Mouse (Mus musculus) adrenal gland, adult 18-20 months (tissue): ENCODE measurements at regions not wholly inside any gene's neighbourhood (a gene's known extent, or its start where the extent isn't known, plus 50 kb on each side); places are given as distances from the start of the nearest gene placed in this dataset.
A peak's percentile ranks its signal among the peaks of the same experiment; 100 is the strongest.
"Not testable (repeated sequence)": the region's sequence is repeated elsewhere in the genome, so short reads cannot be mapped to it uniquely, and the experiment has no call there.

Experiments
- DNase-seq, 2 experiments: peaks; one replicate each; pipeline ENCODE4 v3.0.0; 2021 to 2022; ENCODE audit warnings: low spot score in 2 of 2

GRCm38 (mm10) chr14:45806726-45807280 lies 148.9 kb upstream of the Ddhd1 start:
- DNase-seq = peak in 1 of 2 experiments; percentile 23

DNA sequence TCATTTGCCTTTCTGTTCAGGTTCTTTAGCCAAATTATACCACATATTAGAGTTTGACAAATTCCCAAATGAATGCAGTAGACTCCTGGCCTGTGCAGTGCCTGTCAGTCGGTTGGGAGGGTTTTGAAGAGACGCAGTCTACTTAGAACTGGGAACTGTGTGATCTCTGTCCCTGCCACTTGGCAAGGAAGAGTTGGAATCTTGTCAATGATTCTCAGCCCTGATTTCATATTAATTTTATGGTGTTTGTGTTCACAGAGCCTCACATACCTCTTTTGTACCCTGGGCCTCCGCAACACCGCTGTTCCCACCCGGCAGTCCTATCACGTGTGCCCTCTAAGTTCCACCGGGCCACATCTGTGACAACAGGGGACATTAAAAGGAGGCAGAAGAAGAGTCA lies 149.8 kb upstream of the Ddhd1 start:
- DNase-seq = no peak

DNA sequence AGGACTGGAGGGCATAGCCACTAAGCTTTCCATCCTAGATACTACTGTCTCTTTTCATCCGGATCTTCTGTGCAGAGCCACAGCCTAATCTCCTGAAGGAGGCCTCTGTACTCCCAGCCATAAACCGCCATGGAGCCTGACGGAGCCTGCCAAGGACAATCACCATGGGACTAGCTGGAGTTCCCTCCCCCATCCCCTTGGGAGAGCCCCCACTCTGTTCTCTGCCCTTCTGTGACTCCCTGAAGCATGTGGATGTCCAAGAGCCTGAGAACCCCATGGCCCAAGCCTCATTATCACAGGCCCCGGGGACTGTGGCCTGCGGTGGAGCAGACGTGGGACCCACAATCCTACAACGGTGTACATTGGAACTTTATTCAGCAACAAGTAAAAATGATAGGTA lies 151.5 kb upstream of the Ddhd1 start:
- DNase-seq = no peak

GRCm38 (mm10) chr14:45810101-45810500 lies 152.2 kb upstream of the Ddhd1 start:
- no peak for DNase-seq

DNA sequence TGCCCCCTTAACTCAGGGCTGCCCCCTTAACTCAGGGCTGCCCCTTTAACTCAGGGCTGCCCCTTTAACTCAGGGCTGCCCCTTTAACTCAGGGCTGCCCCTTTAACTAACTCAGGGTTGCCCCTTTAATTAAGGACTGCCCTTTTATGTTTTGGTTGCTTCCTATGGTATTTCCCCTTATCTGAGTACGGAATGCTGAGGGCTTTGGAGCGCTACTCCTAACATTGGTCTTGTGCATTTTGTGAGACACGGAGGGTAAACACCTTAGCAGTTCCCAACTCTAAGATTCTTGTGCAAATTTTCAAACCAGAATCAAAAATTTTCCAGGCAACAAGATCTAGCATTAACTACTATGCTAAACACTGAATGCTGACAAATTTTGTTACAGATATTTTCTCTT lies 152.7 kb upstream of the Ddhd1 start:
- no peak for DNase-seq

DNA sequence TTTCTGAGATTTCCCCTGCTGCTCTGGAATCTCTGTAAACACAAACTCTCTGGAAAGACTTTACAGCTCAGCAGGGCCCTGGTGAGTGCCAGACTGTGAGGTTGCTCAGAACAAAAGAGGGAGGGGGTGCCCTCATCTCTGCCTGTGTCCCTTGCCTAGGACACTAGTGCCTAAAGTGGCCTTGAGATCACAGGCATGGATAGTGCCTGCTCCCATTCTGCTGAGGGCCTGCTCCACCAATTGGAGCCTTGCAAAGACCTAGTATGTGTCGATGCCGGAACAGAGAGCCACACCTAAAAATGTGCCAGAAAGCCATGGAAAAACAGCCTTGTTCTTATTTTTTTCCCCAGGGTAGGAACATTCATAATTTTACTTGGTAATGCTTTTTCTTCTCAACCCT lies 157.7 kb upstream of the Ddhd1 start:
- no peak for DNase-seq

GRCm38 (mm10) chr14:45816611-45817010 lies 158.7 kb upstream of the Ddhd1 start:
- DNase-seq = not testable (repeated sequence)

- no peak for DNase-seq
Measured at GRCm38 (mm10) chr14:45817756-45818155, 159.8 kb upstream of the Ddhd1 start.

- no peak for DNase-seq
Measured at GRCm38 (mm10) chr14:45824601-45825000, 166.7 kb upstream of the Ddhd1 start.

DNA sequence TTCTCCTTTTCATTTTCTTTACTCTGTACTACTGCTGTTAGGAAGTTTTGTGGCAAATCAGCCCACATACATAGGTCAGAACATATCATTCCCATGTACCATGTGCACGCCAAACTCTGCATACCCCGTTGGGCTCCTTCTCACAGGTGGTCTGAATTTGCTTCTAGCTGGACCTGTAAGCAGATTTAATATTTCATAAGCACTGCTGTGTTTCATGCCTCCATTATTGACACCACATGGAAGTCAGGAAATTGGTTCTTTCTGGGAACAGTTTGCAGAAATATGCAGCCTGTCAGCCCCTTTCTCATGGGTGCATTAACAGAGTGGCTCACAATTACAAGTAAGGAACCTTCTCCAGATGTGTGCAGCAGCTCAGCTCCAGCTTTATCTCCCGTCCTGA lies 168.1 kb upstream of the Ddhd1 start:
- no peak for DNase-seq

GRCm38 (mm10) chr14:45827096-45827495 lies 169.2 kb upstream of the Ddhd1 start:
- DNase-seq = no peak

DNA sequence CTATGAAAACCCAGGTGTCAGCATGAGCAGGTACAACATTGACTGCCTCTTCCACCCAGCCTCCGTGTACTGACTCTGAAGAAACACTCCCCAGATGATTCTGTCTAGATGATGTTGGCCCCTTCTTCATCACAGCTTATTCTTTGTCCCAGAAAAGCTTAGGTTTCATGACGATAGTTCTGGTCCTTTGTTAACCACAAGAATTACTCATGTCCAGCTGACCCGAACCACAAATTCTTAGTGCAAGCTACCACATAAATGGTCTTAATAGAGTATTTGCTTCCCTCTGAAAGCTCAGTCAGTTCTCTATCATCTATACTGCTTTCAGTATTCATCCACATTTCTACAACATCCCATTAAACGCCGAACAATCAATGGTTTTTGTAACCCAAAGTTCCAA lies 172.5 kb upstream of the Ddhd1 start:
- no peak for DNase-seq

GRCm38 (mm10) chr14:45837039-45837438 lies 179.1 kb upstream of the Ddhd1 start:
- DNase-seq = no peak

- DNase-seq = no peak
Measured at GRCm38 (mm10) chr14:45843829-45844228, 185.9 kb upstream of the Ddhd1 start.

DNA sequence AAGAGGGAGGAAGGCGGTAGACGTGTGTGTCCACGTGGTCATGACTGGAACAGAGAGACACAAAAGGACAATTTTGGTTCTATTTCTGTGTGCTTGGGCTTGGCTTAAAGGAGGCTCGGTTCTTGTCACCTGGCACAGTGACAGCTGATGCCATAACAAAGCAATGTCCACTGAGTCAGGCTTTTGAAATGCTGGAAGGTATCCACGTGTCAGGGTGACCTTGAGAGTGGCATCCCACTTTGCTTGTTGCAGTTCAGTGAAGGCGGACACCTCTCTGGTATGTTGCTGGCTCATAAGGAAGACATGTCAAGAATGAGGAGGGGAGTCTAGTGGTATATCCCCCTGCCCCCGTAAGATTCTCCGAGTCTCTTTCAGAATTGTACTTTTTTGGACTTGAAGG lies 192.6 kb upstream of the Ddhd1 start:
- no peak for DNase-seq

- peak; percentile 30 to 35 for DNase-seq
Measured at GRCm38 (mm10) chr14:45878428-45878827, 220.5 kb upstream of the Ddhd1 start.

GRCm38 (mm10) chr14:45920783-45921182 lies 262.8 kb upstream of the Ddhd1 start:
- DNase-seq = no peak

DNA sequence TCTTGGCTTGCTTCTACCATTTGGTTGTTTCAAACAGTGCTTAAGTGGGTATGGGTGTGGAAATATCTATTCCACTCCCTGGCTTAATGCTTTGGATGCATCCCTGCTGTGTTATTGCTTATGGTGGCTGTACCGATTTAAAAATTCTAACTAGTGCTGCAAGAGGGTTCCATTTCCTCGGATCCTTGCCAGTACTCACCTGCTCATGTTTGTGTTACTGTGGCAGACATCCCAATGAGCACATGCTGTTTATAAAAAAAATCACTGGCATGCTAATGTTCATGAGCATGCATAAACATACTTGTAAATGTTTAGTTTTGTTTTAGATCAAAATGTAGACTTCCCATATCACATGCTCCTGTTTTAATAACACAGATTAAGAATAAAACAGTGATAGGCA lies 285.6 kb upstream of the Ddhd1 start:
- no peak for DNase-seq

DNA sequence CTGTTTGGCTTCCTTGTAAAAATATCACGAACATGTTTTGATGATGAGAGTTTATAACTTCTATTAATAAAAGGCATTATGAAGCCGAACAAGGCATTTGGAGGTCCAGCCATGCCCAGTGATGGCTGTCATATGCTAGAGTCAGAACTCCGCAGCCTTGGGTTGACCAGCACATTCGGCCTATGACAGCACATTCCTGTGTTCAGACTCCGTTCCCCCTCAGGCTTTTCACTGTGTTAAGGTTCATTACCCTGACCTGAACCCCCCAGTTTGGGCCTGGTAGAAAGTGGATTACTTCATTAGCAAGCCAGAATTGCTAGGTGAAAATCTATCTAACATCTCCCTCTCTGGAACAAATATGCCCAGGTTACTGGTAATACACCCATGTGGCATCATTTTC lies 286.2 kb upstream of the Ddhd1 start:
- DNase-seq = no peak

GRCm38 (mm10) chr14:45944506-45944905 lies 286.6 kb upstream of the Ddhd1 start:
- no peak for DNase-seq

DNA sequence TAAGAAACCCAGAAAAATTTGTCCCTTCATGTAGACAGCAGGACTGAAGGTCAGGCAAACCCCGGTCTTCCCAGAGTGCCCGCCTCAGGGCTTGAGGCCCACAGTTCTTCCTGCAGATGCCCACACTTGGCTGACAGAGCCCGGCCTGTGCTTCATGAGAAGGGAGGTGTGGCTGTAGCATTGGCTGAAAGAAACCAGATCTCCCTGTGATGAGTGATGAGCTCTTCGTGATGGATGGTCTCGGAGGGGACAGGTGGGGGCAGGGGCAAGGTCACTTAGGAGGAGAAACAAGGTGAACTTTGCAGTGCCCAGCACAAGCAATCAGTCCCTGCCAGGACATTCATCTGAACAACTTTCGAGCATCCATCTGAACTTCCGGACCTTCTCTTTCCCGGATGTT lies 298.7 kb upstream of the Ddhd1 start:
- no peak for DNase-seq

GRCm38 (mm10) chr14:45962474-45962873 lies 304.5 kb upstream of the Ddhd1 start:
- no peak for DNase-seq

DNA sequence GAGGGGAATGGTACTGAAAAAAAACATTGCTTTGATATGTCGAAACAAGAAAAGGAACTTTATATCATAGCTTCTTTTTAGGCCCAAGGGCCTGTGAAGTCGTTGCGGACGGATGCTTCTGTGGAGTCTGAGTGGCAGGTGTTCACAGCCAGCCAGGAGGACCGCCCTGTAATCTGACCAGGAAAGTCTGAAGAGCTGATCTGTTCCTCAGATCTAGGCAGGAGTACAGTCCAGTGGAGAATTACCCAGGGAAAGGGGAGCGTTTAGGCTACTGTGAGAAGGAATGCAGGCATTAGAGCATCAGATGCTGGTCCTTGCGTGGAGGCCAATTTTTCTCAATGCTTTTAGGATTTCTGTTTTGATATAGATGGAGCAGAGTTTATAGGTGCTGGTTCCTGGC lies 306.1 kb upstream of the Ddhd1 start:
- no peak for DNase-seq
